Mouse (Mus musculus) forebrain, embryonic 13.5 days (tissue): Measurements from ENCODE around the gene Ikbkg. TPM values are rescaled to one million over a fixed set of nuclear protein-coding genes. Genes with fewer than 3 reads are reported as not detected.

Experiments used
- ATAC-seq: fragments of 200-750 bp; cut with Nextera tagmentation; 2 replicates; pipeline ENCODE4 v1.8.0; 2017
- H3K27ac ChIP-seq: fragments of 300-500 bp; sonication (generic); 2 replicates; pipeline ENCODE4 v1.5.1; 2015; ENCODE audit warnings: inconsistent platforms, mild to moderate bottlenecking, moderate library complexity
- H3K27me3 ChIP-seq: fragments of 300-500 bp; sonication (generic); 2 replicates; pipeline ENCODE4 v1.6.1; 2015; ENCODE audit warnings: mild to moderate bottlenecking, inconsistent platforms
- H3K36me3 ChIP-seq: fragments of 300-500 bp; sonication (generic); 2 replicates; pipeline ENCODE4 v1.6.1; 2015; ENCODE audit warnings: mild to moderate bottlenecking, inconsistent platforms; ENCODE audit not compliant: poor library complexity, severe bottlenecking
- H3K4me1 ChIP-seq: fragments of 300-500 bp; sonication (generic); 2 replicates; pipeline ENCODE4 v1.6.1; 2015; ENCODE audit warnings: inconsistent platforms
- H3K4me2 ChIP-seq: fragments of 300-500 bp; sonication (generic); 2 replicates; pipeline ENCODE4 v1.6.1; 2015; ENCODE audit warnings: inconsistent platforms, mild to moderate bottlenecking, moderate library complexity
- H3K4me3 ChIP-seq: fragments of 300-500 bp; sonication (generic); 2 replicates; pipeline ENCODE4 v1.5.1; 2015; ENCODE audit warnings: mild to moderate bottlenecking, inconsistent platforms
- H3K9ac ChIP-seq: fragments of 300-500 bp; sonication (generic); 2 replicates; pipeline ENCODE4 v1.6.1; 2015; ENCODE audit warnings: mild to moderate bottlenecking, inconsistent platforms
- H3K9me3 ChIP-seq: fragments of 300-500 bp; sonication (generic); replicated peaks from 2 replicates; pipeline ENCODE4 v1.6.1; 2016; ENCODE audit warnings: inconsistent platforms
- WGBS: fragments of 180-500 bp; shearing (Covaris S2); methylation state at CpG from one replicate; pipeline ENCODE4 v1.1.7; 2015; 5-methylcytosine and 5-hydroxymethylcytosine counted together
- polyA plus RNA-seq: library from polyadenylated mRNA; unstranded; fragments of >200 nt; fragmentation: Nextera tagmentation; extraction: Ambion mirVana; gene quantifications from 2 replicates; pipeline ENCODE4 v1.2.1, GENCODE M21; 2015

Gene Ikbkg
- polyA plus RNA-seq, 1 experiment from 2014 or later = 20.6 TPM

GRCm38 (mm10) chrX:74497131-74497530 is 104.0 kb downstream of the Ikbkg start:
- Histone ChIP-seq H3K4me3 (no peak overlapping the region), H3K36me3 (no peaks in the 10 kb centered on the region), H3K4me1 (no peaks in the 10 kb centered on the region), H3K9me3 (no peaks in the 10 kb centered on the region), H3K4me2 (no peak overlapping the region), H3K27ac (no peak overlapping the region), H3K9ac (no peak overlapping the region), H3K27me3 (no peaks in the 10 kb centered on the region)
- ATAC-seq = no peak
- WGBS = 46% methylated on average over 1 of the region's 1 CpGs

Other genes starting within 250 kb of the Ikbkg start
- gene Tex28, start 225.5 kb upstream of the Ikbkg start, polyA plus RNA-seq = not detected in 2 replicates
- 0.14 TPM in 1 of 2 replicates, not detected in the other for gene Tktl1, start 216.0 kb upstream of the Ikbkg start, polyA plus RNA-seq
- gene Flna, start 143.5 kb upstream of the Ikbkg start, polyA plus RNA-seq = 102 and 128 TPM in 2 replicates
- gene Emd, start 138.6 kb upstream of the Ikbkg start, polyA plus RNA-seq = 22.5 and 23.1 TPM in 2 replicates
- 601 and 642 TPM in 2 replicates for gene Rpl10, start 122.5 kb upstream of the Ikbkg start, polyA plus RNA-seq
- gene Taz, start 111.4 kb upstream of the Ikbkg start, polyA plus RNA-seq = 80.6 and 88.4 TPM in 2 replicates
- 1.5 and 2.7 TPM in 2 replicates for gene Dnase1l1, start 111.0 kb upstream of the Ikbkg start, polyA plus RNA-seq
- 125 and 138 TPM in 2 replicates for gene Atp6ap1, start 96.2 kb upstream of the Ikbkg start, polyA plus RNA-seq
- gene Gdi1, start 88.3 kb upstream of the Ikbkg start, polyA plus RNA-seq = 731 and 768 TPM in 2 replicates
- 66.2 and 70.3 TPM in 2 replicates for gene Fam50a, start 80.3 kb upstream of the Ikbkg start, polyA plus RNA-seq
- 42.9 and 46.5 TPM in 2 replicates for gene Plxna3, start 64.2 kb upstream of the Ikbkg start, polyA plus RNA-seq
- 101 and 116 TPM in 2 replicates for gene Lage3, start 39.7 kb upstream of the Ikbkg start, polyA plus RNA-seq
- 67.8 and 79.5 TPM in 2 replicates for gene Ubl4a, start 20.1 kb upstream of the Ikbkg start, polyA plus RNA-seq
- gene Slc10a3, start 19.9 kb upstream of the Ikbkg start, polyA plus RNA-seq = 6.6 and 7.8 TPM in 2 replicates
- gene Fam3a, start within 50 bp of the Ikbkg start, polyA plus RNA-seq = 31.6 and 34.5 TPM in 2 replicates
- 53.6 and 56.3 TPM in 2 replicates for gene G6pdx, start 35.9 kb downstream of the Ikbkg start, polyA plus RNA-seq
- gene Gm6880, start 88.1 kb downstream of the Ikbkg start, polyA plus RNA-seq = not detected in 2 replicates
- gene Olfr1326-ps1, start 181.6 kb downstream of the Ikbkg start, polyA plus RNA-seq = not detected in 2 replicates
- gene Olfr1325, start 199.4 kb downstream of the Ikbkg start, polyA plus RNA-seq = not detected in 2 replicates